Mouse (Mus musculus) hindbrain, embryonic 12.5 days (tissue): Measurements from ENCODE around the gene Ubtf. TPM values are rescaled to one million over a fixed set of nuclear protein-coding genes. Genes with fewer than 3 reads are reported as not detected.

Experiments
- ATAC-seq: fragments of 200-750 bp; cut with Nextera tagmentation; 2 replicates; pipeline ENCODE4 v1.8.0; 2017; ENCODE audit warnings: moderate TSS enrichment; ENCODE audit not compliant: low FRiP score
- H3K27ac ChIP-seq: fragments of 300-500 bp; sonication (generic); 2 replicates; pipeline ENCODE4 v1.5.1; 2016; ENCODE audit warnings: mild to moderate bottlenecking
- H3K27me3 ChIP-seq: fragments of 300-500 bp; sonication (generic); 2 replicates; pipeline ENCODE4 v1.6.1; 2016; ENCODE audit warnings: mild to moderate bottlenecking
- H3K36me3 ChIP-seq: fragments of 300-500 bp; sonication (generic); 2 replicates; pipeline ENCODE4 v1.6.1; 2016; ENCODE audit warnings: mild to moderate bottlenecking
- H3K4me1 ChIP-seq: fragments of 300-500 bp; sonication (generic); 2 replicates; pipeline ENCODE4 v1.6.1; 2016
- H3K4me2 ChIP-seq: fragments of 300-500 bp; sonication (generic); replicated peaks from 2 replicates; pipeline ENCODE4 v1.6.1; 2016; ENCODE audit warnings: mild to moderate bottlenecking
- H3K4me3 ChIP-seq: fragments of 300-500 bp; sonication (generic); 2 replicates; pipeline ENCODE4 v1.5.1; 2016; ENCODE audit warnings: mild to moderate bottlenecking
- H3K9ac ChIP-seq: fragments of 300-500 bp; sonication (generic); 2 replicates; pipeline ENCODE4 v1.6.1; 2016; ENCODE audit warnings: mild to moderate bottlenecking, moderate library complexity
- H3K9me3 ChIP-seq: fragments of 300-500 bp; sonication (generic); replicated peaks from 2 replicates; pipeline ENCODE4 v1.6.1; 2016; ENCODE audit warnings: mild to moderate bottlenecking
- WGBS: fragments of 180-500 bp; shearing (Covaris S2); methylation state at CpG from one replicate; pipeline ENCODE4 v1.1.7; 2016; 5-methylcytosine and 5-hydroxymethylcytosine counted together
- polyA plus RNA-seq: library from polyadenylated mRNA; unstranded; fragments of >200 nt; fragmentation: Nextera tagmentation; extraction: Ambion mirVana; gene quantifications from 2 replicates; pipeline ENCODE4 v1.2.1, GENCODE M21; 2016

Gene Ubtf
- polyA plus RNA-seq, 1 experiment from 2014 or later = 111 TPM

DNA sequence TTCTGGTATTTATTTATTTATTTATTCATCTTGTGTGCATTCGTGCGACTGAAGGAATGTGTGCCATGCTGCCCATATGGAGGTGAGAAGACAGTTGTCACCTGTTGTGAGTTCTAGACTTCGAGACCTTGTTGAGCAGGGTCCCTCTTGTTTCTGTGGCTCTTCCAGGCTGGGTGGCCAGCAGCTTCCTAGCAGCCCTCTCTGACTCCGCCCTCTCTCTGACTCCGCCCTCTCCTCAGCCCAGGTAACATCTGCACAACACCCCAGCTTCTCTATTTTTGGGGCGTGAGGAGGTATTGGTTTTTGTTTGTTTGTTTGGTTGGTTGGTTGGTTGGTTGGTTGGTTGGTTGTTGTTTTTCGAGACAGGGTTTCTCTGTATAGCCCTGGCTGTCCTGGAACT lies 8.3 kb upstream of the Ubtf start:
- Histone ChIP-seq H3K4me2 (no peak overlapping the region), H3K9ac (no peak overlapping the region), H3K9me3 (no peaks in the 10 kb centered on the region), H3K27me3 (no peaks in the 10 kb centered on the region), H3K4me3 (no peak overlapping the region), H3K27ac (no peak overlapping the region), H3K36me3 (no peaks in the 10 kb centered on the region), H3K4me1 (no peaks in the 10 kb centered on the region)
- 89% methylated on average over 7 of the region's 7 CpGs for WGBS
- ATAC-seq = no peak

DNA sequence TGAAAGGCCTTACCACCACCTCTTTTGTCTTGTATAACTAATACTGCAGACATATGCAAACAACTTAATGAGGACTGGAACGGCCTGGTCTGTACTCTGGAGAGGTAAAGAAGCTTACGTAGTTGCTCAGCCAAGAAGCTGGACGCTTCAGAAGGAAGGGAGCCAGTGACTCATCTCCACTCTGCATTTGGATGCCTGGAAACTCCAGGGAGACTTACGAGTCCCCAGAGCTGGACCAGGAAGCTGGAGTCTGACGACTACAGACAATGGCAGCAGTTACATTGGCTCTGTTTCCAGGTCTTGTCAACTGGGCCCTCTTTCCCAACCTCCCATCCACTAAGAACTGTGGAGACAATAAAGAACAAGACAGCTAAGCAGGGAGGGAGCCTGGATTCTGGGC lies 7.7 kb upstream of the Ubtf start:
- H3K4me1 ChIP-seq = no peaks in the 10 kb centered on the region
- H3K27ac ChIP-seq = no peak overlapping the region
- ATAC-seq = no peak
- no peaks in the 10 kb centered on the region for H3K36me3 ChIP-seq
- H3K27me3 ChIP-seq = no peaks in the 10 kb centered on the region
- no peak overlapping the region for H3K4me3 ChIP-seq
- 73% methylated on average over 5 of the region's 5 CpGs for WGBS
- H3K9me3 ChIP-seq = no peaks in the 10 kb centered on the region
- no peak overlapping the region for H3K9ac ChIP-seq
- no peak overlapping the region for H3K4me2 ChIP-seq

DNA sequence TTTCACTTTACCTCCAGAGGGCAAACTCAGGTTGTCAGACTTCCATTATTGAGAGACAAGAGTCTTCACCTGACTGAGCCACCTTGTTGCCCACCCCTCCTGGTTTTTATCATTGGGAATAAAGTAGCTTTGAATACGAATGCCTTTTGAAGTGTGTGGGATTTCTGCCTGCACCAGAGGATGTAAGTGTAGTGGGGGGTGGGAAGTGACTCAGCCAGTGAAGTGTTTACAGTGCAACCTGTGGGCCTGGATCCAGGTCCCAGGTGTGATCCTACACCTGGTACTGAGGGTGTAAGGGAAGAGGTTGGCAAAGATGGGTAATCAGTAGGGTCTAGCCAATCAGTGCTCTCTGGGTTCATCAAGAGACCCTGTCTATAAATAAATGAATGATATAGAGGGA lies 4.0 kb upstream of the Ubtf start:
- Histone ChIP-seq H3K27me3 (no peaks in the 10 kb centered on the region), H3K9ac (no peak overlapping the region), H3K36me3 (no peaks in the 10 kb centered on the region), H3K9me3 (no peaks in the 10 kb centered on the region), H3K4me1 (peaks cover 8% of the 10 kb centered on the region; the same call in 1 of the 2 replicates), H3K27ac (no peak overlapping the region), H3K4me3 (no peak overlapping the region), H3K4me2 (no peak overlapping the region)
- WGBS = 82% methylated on average over 1 of the region's 1 CpGs
- no peak for ATAC-seq

DNA sequence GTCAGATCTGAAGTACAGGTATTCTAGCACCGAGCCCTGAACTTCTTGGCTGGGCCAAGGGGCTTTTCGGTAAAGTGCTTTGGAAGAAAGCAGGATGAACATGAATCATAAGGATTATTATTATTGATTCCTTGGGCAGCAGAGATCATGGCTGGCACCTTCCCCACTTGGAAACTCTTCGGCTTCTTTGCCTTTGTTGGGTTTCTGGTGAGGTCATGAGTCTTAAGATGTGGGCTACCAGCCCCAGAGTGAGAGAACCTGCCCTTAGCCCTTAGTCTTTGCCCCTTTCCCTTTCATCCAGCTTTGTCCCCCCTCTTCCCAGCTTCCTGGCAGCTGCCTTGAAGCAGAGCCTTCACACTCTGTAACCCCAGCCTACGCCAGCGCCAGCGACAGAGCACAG lies 2.4 kb upstream of the Ubtf start:
- Histone ChIP-seq H3K4me2 (no peak overlapping the region), H3K4me3 (no peak overlapping the region), H3K4me1 (peaks cover 8% of the 10 kb centered on the region; the same call in 1 of the 2 replicates), H3K27ac (no peak overlapping the region), H3K27me3 (no peaks in the 10 kb centered on the region), H3K9ac (no peak overlapping the region), H3K9me3 (no peaks in the 10 kb centered on the region), H3K36me3 (no peaks in the 10 kb centered on the region)
- WGBS = 78% methylated on average over 6 of the region's 6 CpGs
- no peak for ATAC-seq

DNA sequence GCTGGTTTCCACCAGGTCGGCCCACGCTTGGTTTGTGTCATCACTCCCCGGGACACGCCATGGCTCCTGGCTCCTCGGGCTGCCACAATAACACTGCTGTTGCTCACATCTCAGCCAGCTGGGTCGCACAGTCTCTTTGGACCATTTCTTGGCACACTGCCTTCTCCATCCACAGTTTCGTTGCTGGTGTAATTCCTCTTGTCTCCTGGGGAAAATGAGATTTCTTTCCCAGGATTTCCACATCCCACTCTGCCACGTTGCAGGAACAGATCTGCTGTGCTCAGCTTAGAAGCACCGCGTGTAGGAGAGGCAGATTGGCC lies 1.1 kb upstream of the Ubtf start:
- Histone ChIP-seq H3K27me3 (no peaks in the 10 kb centered on the region), H3K4me2 (peak overlapping the region; percentile 88), H3K4me3 (peak overlapping the region; percentile 100), H3K4me1 (peaks cover 17% of the 10 kb centered on the region), H3K9me3 (no peaks in the 10 kb centered on the region), H3K27ac (peak overlapping the region; percentile 100), H3K36me3 (0 out of 2 replicates have a peak, but pooled peaks cover 2% of the 10 kb centered on the region), H3K9ac (peak overlapping the region; percentile 100)
- 14% methylated on average over 10 of the region's 10 CpGs for WGBS
- ATAC-seq = 0 out of 2 replicates have a peak, but pooled peaks have one; percentile 27

DNA sequence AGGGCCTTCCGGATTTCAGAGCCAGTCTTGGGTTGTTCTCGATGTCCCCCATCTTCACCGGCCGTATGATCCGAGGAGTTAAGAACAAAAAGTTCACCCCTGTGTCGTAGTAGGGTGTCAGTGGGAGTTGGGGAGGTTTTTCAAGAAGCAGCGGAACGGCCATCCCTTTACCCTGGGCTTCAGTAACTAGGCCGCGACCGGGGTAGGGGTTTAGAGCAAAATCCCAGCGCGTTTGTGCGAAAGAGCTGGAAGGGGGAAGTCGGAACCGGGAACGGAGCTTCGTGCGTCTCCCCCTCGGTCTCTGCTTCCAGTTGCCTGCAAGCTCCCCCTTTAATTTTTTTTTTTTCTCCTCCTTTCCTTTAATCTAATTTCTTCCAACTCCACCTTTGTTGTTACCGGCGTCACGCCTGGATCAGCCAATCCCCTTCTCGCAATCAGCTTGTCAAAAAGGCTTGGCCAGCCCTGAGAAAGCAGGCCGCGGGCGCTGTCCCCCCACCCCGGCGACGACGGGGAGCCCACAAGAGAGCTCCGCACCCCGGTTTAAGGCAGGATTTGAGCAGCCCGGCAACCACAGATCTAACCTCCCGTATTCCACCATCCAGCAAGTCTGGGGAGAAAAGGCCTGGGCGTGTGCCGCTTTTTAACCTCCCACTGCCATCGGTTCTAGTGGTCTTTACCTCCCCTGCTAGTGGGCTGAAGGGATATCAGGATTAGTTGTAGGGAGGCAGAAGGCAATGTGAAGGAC lies 571 bp upstream of the Ubtf start:
- no peaks in the 10 kb centered on the region for H3K9me3 ChIP-seq
- H3K36me3 ChIP-seq = peaks cover 6% of the 10 kb centered on the region
- H3K27ac ChIP-seq = peak overlapping the region; percentile 100
- ATAC-seq = peak; percentile 29; the same call in 1 of the 2 replicates
- peak overlapping the region; percentile 100 for H3K9ac ChIP-seq
- H3K4me2 ChIP-seq = peak overlapping the region; percentile 88
- H3K4me3 ChIP-seq = peak overlapping the region; percentile 100
- H3K27me3 ChIP-seq = no peaks in the 10 kb centered on the region
- under 1% methylated on average over 38 of the region's 38 CpGs for WGBS
- H3K4me1 ChIP-seq = peaks cover 22% of the 10 kb centered on the region

DNA sequence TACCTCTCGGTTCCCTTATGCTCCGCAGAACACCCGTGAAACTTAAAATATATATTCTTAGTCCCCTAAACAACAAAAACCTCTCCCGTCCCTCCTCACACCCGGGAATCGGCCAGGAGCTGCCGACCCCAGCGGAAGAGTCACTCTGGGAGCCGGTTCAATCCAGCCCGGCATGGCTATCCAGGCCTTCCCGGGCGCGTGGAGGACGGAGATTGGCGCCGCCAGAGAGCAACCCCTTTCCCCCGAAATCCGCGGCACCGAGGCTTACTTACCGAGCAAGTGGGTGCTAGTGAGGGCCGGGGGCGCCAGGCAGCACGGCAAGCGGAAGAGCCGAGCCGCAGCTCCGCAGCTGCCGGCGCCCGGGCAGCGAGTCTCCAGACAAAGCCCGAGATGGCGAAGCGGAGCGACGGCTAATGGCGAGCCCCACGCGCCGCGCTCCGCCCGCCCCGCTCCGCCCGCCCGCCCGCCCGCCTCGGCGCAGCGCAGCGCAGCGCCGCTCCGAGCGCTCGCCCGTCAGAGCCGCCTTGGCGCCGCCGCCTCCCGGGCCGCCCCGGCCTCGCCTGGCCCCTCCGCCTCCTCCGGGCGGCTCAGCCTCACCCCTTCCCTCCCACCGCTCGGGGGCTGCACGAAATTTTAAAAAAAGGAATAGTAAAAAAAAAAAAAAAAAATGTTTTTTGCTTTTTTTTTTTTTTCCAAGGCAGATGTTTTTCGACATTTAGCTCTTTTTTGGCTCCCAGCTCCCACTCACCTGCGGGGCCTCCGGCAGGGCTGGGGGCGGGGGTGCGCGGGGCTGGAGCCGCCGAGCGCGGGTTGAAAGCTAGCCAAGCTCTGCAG lies 749 bp downstream of the Ubtf start:
- H3K36me3 ChIP-seq = peaks cover 19% of the 10 kb centered on the region
- no peaks in the 10 kb centered on the region for H3K9me3 ChIP-seq
- peak overlapping the region; percentile 88 for H3K4me2 ChIP-seq
- peak overlapping the region; percentile 100 for H3K9ac ChIP-seq
- H3K4me1 ChIP-seq = peaks cover 22% of the 10 kb centered on the region
- peak overlapping the region; percentile 100 for H3K4me3 ChIP-seq
- H3K27ac ChIP-seq = peak overlapping the region; percentile 100
- no peaks in the 10 kb centered on the region for H3K27me3 ChIP-seq
- ATAC-seq = no peak
- under 1% methylated on average over 77 of the region's 84 CpGs for WGBS

GRCm38 (mm10) chr11:102317901-102318575 lies 1.5 kb downstream of the Ubtf start:
- Histone ChIP-seq H3K4me3 (peak overlapping the region; percentile 100), H3K4me1 (peaks cover 22% of the 10 kb centered on the region), H3K4me2 (peak overlapping the region; percentile 88), H3K9ac (peak overlapping the region; percentile 100), H3K27ac (peak overlapping the region; percentile 100), H3K36me3 (peaks cover 27% of the 10 kb centered on the region), H3K9me3 (no peaks in the 10 kb centered on the region), H3K27me3 (no peaks in the 10 kb centered on the region)
- ATAC-seq = peak; percentile 50
- WGBS = under 1% methylated on average over 38 of the region's 77 CpGs

DNA sequence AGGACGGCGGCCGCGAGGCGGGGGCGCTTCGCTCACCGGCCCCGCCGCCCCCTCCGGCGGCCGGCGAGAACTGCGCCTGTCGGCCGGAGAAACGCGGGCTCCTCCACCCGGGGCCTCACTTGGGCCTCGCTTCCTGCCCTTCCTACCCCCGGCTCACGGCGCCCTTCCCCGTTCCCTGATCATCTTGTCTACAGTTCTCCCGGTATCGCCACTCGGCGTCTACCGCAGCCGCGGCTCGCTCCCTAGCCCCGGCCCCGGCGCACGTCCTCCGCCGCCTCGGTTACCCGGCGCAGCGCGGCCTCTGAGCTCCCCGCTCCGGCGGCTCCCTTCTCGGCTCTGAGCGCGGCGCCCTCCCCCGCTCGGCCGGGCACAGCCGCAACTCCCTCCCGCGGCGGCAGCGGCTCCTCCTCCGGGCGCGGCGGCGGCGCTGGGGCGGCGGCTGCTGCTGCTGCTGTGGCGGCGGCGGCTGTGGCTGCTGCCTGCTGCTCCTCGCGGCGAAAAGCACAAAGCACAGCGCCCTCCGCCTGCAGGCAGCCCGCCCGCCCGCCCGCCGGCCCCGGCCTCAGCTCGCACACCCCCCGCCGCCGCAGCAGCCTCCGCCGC lies 2.1 kb downstream of the Ubtf start:
- Histone ChIP-seq H3K36me3 (peaks cover 33% of the 10 kb centered on the region), H3K4me1 (peaks cover 22% of the 10 kb centered on the region), H3K9ac (peak overlapping the region; percentile 100), H3K27ac (peak overlapping the region; percentile 100), H3K9me3 (no peaks in the 10 kb centered on the region), H3K4me3 (peak overlapping the region; percentile 100), H3K4me2 (peak overlapping the region; percentile 88), H3K27me3 (no peaks in the 10 kb centered on the region)
- peak; percentile 1; the same call in 1 of the 2 replicates for ATAC-seq
- 1% methylated on average over 63 of the region's 87 CpGs for WGBS

DNA sequence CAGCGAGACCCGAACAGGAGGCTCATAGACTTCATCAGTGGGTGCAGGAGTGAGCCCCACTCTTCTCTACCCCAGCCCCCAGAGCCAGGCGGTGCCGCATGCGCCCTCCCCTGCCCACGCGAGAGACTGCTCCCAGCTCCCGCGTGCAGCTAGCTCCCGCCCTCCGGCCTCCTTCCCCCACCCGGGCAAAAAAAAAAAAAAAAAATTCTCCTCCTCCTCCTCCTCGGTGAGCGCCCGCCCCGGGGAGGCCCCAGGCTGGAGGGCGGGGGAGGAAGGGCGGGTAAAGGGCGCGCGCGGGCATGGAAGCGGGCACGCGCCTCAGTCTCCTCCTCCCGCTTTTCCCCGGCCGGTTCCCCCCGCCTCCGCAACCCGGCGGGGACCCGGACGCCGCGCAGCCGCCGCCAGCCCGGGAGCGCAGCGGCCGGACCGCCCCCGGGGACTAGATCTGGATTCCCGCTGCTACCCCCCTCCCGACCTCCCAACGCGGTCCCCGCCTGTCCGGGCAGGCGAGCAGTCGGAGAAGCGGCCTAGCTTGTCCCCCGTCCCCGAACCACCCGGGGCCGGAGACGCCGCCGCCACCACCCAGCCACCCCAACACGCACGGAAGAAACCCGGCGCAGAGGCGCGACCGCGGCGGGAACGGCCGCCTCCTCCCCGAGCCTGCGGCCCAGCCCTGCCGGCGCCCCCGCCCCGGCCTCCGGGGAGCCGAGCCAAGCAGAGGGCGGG lies 2.8 kb downstream of the Ubtf start:
- peak overlapping the region; percentile 100 for H3K27ac ChIP-seq
- peak; percentile 53 for ATAC-seq
- H3K4me1 ChIP-seq = peaks cover 22% of the 10 kb centered on the region
- under 1% methylated on average over 41 of the region's 80 CpGs for WGBS
- H3K4me2 ChIP-seq = peak overlapping the region; percentile 88
- H3K4me3 ChIP-seq = peak overlapping the region; percentile 100
- H3K9me3 ChIP-seq = no peaks in the 10 kb centered on the region
- H3K9ac ChIP-seq = peak overlapping the region; percentile 100
- H3K36me3 ChIP-seq = peaks cover 40% of the 10 kb centered on the region
- H3K27me3 ChIP-seq = no peaks in the 10 kb centered on the region
